Mouse (Mus musculus): ENCODE measurements around the gene Epn2. TPM values are rescaled to one million over a fixed set of nuclear protein-coding genes. Genes with fewer than 3 reads are reported as not detected.

The Epn2 gene
- total RNA-seq (2023): 1 to 10 TPM; 1.3 to 2.5 TPM

DNA sequence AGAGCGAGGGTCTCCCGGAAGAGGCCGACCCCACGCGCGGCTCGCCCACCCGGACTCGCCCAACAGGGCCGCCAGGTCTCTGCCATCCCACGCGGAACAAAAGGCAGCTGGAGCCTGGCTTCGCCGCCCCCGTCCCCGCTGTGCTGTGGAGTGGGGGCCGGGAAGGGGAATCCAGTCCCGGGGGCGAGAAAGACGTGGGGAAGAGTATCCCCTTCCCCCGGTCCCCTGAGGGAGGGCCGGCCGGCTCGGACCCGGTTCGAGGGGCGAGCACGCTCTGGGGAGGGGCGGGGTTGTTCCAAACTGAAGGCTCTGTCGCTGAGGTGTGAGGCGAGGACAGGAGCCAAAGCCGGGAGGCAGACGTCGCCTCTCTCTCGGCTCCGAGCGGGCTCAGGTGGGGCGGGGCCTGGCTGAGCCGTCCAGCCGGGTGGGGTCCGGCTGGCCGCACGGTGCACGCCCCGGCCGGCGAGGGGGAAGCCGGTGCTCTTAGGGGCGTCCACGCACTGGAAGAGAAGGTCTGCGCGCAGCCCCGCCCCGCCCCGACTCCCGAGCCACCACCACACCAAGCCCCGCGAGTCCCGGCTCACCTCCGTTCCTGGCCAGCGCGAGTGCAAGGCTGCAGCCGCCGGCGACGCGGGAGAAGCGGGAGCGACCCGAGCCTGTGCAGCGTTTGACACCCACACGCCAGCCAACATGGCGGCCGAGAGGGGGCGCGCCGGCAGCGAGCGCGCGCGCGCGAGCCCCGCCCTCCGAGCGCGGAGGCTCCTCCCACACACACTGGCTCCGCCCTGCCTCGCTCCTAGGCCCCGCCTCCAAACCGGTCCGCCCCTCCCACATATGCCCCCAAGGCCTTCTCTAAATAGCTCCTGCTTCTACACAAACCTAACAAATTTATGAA lies at the start of gene Epn2:
Epn2 (minus strand) TSS at position 705 of the 895 bp plus-strand sequence.

DNA sequence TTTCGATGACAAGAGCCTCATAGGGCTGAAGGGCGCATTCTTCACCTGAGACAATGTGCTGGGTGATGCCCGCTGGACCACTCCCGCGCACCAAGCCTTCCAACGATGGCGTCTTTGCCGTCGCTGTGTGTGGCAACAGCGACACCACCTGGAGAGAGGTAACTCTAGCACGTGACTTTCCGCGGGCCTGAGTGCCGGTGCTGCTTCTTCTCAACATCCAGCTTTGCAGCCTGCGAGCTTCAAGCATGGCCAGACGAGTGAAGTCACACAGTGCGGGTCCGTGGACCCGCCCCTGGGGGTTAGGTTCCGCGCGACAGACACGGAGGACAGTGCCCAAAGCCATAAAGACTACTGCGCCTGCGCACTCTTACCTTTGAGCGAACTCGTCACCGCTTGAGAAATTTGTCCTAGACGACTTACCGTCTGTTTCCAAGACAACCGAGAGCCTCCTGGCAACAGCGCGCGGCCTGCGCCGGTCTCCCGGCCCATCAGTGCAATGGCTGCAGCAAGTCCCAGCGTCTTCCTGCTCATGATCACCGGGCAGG lies 74.7 kb downstream of the Epn2 start, which contains the start of gene B9d1:
B9d1 (plus strand) TSS at position 432 of the 545 bp plus-strand sequence.

DNA sequence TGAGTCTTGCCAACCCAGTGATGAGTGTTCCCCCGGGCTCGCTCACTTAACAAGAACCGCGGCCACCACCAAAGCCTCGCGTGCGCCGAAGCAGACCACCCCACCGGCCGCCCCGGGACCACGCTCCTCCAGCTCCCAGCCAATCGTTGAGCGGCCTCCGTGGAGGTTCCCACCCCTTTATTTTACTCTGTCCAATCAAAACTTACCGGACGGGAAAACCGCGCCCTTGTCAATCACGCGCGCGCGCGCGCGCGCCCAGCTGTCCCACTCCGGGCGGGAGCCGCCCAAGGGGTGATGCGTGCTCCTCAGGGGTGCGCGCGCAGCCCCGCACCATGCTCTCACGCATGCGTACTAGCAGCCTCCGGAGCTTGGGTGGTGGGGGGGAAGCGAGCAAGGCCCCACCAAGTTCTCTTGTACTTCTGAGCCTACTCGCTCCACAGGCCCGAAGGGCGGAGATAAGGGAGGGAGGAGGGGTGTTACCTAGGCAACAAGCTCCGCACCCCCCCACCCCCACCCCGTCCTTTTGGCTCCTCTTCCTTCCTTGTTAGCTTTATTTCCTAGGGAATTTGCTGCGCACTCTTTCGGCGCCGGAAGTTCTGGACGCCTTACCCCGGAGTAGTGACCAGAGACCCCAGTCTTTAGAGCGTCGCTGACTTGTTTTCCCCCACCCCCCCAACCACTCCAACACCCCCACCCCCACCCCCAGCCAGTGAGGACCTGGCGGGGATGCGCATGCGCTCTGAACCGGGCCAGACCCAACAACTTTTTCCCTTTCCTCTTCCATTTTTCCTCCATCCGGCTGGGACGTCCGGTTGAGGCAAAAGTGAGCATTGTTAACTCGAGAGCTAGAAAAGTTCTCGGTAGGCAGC lies 85.1 kb downstream of the Epn2 start, which contains the start of gene Mapk7:
Mapk7 (minus strand) TSS at position 278 of the 869 bp plus-strand sequence.

DNA sequence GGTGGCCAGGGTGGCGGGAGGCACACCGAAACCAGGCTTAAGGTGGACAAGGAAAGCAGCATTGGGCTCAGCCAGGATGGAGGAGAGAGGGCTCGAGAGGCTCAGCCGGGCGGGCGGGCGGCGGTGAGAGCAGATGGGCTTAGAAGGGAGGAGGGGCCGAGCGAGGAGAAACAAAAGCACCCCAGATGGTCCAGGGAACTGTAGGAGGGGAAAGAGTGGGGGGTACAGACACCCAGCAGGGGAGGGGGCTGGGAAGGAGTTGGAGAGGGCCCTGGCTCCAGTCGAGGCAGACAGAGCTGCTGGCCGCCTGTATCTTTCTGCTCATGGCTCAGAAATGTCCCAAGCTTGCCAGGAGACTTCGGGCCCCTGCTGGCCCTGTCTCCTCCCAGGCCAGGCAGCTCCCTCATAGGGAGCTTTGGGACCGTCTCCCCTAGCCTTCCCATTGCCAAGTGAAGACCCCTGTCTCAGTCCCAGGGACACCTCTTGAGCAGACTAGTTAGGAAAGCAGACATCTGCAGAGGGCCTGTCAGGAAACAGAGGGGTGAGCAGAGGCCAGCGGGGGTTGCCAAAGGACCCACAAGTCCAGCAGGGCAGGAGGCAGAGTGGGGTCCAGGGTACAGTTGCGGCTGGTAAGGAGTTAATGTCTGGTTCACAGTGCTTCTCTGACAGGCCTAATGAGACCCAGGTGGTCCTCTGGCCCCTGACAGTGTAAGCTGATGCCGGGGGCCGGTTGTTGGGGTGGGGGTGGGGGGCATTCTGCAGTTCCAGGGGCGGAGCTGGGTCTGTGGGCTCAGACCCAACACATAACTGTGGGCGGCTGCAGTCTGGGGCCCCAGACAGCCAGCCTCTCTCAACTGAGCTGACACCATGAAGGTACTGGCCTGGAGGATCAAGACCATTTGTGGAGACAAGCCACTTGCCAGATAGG lies 94.6 kb downstream of the Epn2 start, which contains the start of gene Mfap4:
Mfap4 (plus strand) TSS at position 819 of the 928 bp plus-strand sequence.

Other genes with a start within 250 kb of the Epn2 start
- gene Slc47a2, start 236.8 kb downstream of the Epn2 start, total RNA-seq (2023): under 1 TPM in 1 of 2 experiments, not detected in 1; 0.24 TPM
- not detected for gene Slc47a1, start 201.3 kb downstream of the Epn2 start, total RNA-seq (2023)
- not detected for gene Rnf112, start 125.6 kb downstream of the Epn2 start, total RNA-seq (2023)
- not detected for gene Mfap4, start 94.3 kb downstream of the Epn2 start, total RNA-seq (2023)
- gene Mapk7, start 85.3 kb downstream of the Epn2 start, total RNA-seq (2023): 10 to 100 TPM; 18.4 to 19.8 TPM
- not detected for gene B9d1, start 74.5 kb downstream of the Epn2 start, total RNA-seq (2023)
- gene Grap, start 73.6 kb upstream of the Epn2 start, total RNA-seq (2023): 100 to 1,000 TPM; 166 to 171 TPM
- 1 to 10 TPM in 1 of 2 experiments, under 1 TPM in 1; 0.61 to 2.0 TPM for gene Fam83g, start 104.4 kb upstream of the Epn2 start, total RNA-seq (2023)
- not detected for gene Slc5a10, start 141.1 kb upstream of the Epn2 start, total RNA-seq (2023)
- 10 to 100 TPM; 34.6 to 41.4 TPM for gene Prpsap2, start 182.4 kb upstream of the Epn2 start, total RNA-seq (2023)